Mouse (Mus musculus) limb, embryonic 12.5 days (tissue): ENCODE measurements around the gene Prb1. TPM values are rescaled to one million over a fixed set of nuclear protein-coding genes. Genes with fewer than 3 reads are reported as not detected.
"Not testable (repeated sequence)": the region's sequence is repeated elsewhere in the genome, so short reads cannot be mapped to it uniquely, and the experiment has no call there.

Experiments used
- ATAC-seq: fragments of 200-750 bp; cut with Nextera tagmentation; 2 replicates; pipeline ENCODE4 v1.8.0; 2017; ENCODE audit warnings: low read depth, moderate TSS enrichment; ENCODE audit not compliant: insufficient number of reproducible peaks, insufficient read depth, low FRiP score, low TSS enrichment
- H3K27ac ChIP-seq: fragments of 300-500 bp; sonication (generic); 2 replicates; pipeline ENCODE4 v1.5.1; 2016; ENCODE audit warnings: mild to moderate bottlenecking, moderate library complexity
- H3K27me3 ChIP-seq: fragments of 300-500 bp; sonication (generic); 2 replicates; pipeline ENCODE4 v1.6.1; 2016; ENCODE audit warnings: mild to moderate bottlenecking, moderate library complexity
- H3K36me3 ChIP-seq: fragments of 300-500 bp; sonication (generic); 2 replicates; pipeline ENCODE4 v1.6.1; 2016; ENCODE audit warnings: mild to moderate bottlenecking, moderate library complexity
- H3K4me1 ChIP-seq: fragments of 300-500 bp; sonication (generic); replicated peaks from 2 replicates; pipeline ENCODE4 v1.6.1; 2016
- H3K4me2 ChIP-seq: fragments of 300-500 bp; sonication (generic); 2 replicates; pipeline ENCODE4 v1.6.1; 2016; ENCODE audit warnings: mild to moderate bottlenecking, moderate library complexity
- H3K4me3 ChIP-seq: fragments of 300-500 bp; sonication (generic); replicated peaks from 2 replicates; pipeline ENCODE4 v1.5.1; 2016; ENCODE audit warnings: mild to moderate bottlenecking
- H3K9ac ChIP-seq: fragments of 300-500 bp; sonication (generic); replicated peaks from 2 replicates; pipeline ENCODE4 v1.6.1; 2016; ENCODE audit warnings: mild to moderate bottlenecking, moderate library complexity
- H3K9me3 ChIP-seq: fragments of 300-500 bp; sonication (generic); 2 replicates; pipeline ENCODE4 v1.6.1; 2016; ENCODE audit warnings: mild to moderate bottlenecking, moderate library complexity
- polyA plus RNA-seq: library from polyadenylated mRNA; unstranded; fragments of >200 nt; fragmentation: Nextera tagmentation; extraction: Ambion mirVana; gene quantifications from 2 replicates; pipeline ENCODE4 v1.2.1, GENCODE M21; 2016

The Prb1 gene
- polyA plus RNA-seq, result not detected in 2 replicates

- not testable (repeated sequence) for H3K27ac ChIP-seq, H3K4me2 ChIP-seq, H3K27me3 ChIP-seq, ATAC-seq, H3K4me1 ChIP-seq, H3K36me3 ChIP-seq, H3K4me3 ChIP-seq, H3K9ac ChIP-seq, H3K9me3 ChIP-seq
These were observed at the start of gene Prb1 for GRCm38 (mm10) chr6:132210421-132210820. Gene Prb1 (minus strand): TSS chr6:132210521.

Other genes starting within 250 kb of the Prb1 start
- gene Prpmp5, start 104.2 kb upstream of the Prb1 start, polyA plus RNA-seq, result not detected in 2 replicates
- gene Gm8882, start 153.6 kb upstream of the Prb1 start, polyA plus RNA-seq, result not detected in 2 replicates